20 mouse cellular contexts compared by ENCODE assay signal in genomic region chr4:98504743-98505142, GRCm38 (mm10).
DNase-seq lines count a peak whose midpoint lies in the region; TF ChIP-seq lines count a peak whose summit lies in the region.
"Had no signal": no experiment of that assay in that cellular context is flagged by ENCODE, and none has a peak within 500 bp of the region (broad histone marks: within the 10 kb centered on the region; RNA-seq: fewer than 3 reads in every experiment).

No protein-coding gene starts in this region.

- TF ChIP-seq CTCF in kidney, adult 2 months (conservative IDR thresholded peaks at IDR 0.05; ENCODE audit: insufficient read depth, insufficient read length, low read depth, low read length): no peak

- no peak overlapping the region for H3K4me3 ChIP-seq in kidney, adult 2 months (ENCODE audit: insufficient read depth, low read depth, low read length)
- no peak overlapping the region for H3K4me3 ChIP-seq in ES-E14 (ENCODE audit: insufficient read depth in 1 of 2, low read depth in 1 of 2, low read length in 2 of 2, poor library complexity in 1 of 2, severe bottlenecking in 1 of 2)
- H3K4me3 ChIP-seq: embryonic facial prominence, embryonic 10.5 days; embryonic facial prominence, embryonic 12.5 days; forebrain, embryonic 13.5 days; forebrain, embryonic 15.5 days had no signal

- no peak for TF ChIP-seq POLR2A in kidney, adult 2 months (IDR thresholded peaks at IDR 0.05; ENCODE audit: low read depth, low read length)

- 66% methylated on average over 3 of the region's 3 CpGs for WGBS in kidney, adult 2 months

- no peaks in the 10 kb centered on the region for H3K36me3 ChIP-seq in kidney, adult 2 months (ENCODE audit: control insufficient read depth, insufficient read depth, low read length)
- no peaks in the 10 kb centered on the region for H3K36me3 ChIP-seq in ES-E14 (ENCODE audit: control insufficient read depth, insufficient read depth, low read length, poor library complexity, severe bottlenecking)
- H3K36me3 ChIP-seq: embryonic facial prominence, embryonic 10.5 days; embryonic facial prominence, embryonic 12.5 days; forebrain, embryonic 15.5 days had no signal

- no peak for DNase-seq in kidney, adult 2 months
- no peak for DNase-seq in kidney, adult 9 months
- peak; percentile 28 for DNase-seq in ES-E14 (ENCODE audit: low read depth, low spot score)
- peak; percentile 78 for DNase-seq in ZHBTc4 (ENCODE audit: low read depth, low spot score)
- DNase-seq in Muller cell, postnatal 12 days (ENCODE audit: inconsistent ontology term): no peak
- DNase-seq in urinary bladder, postnatal 4 days (ENCODE audit: low spot score in 2 of 2): no peak
- DNase-seq: adrenal gland, adult 8-10 months; adrenal gland, postnatal 14 days; adrenal gland, postnatal 36 days; cerebellum, adult 11-12 months; cerebellum, adult 2 months; cerebellum, adult 9-10 months; cerebellum, postnatal 10 days; cerebellum, postnatal 25 days; forebrain, postnatal 0 days had no signal

- H3K9ac ChIP-seq in ES-E14 (ENCODE audit: insufficient read depth, low read depth, low read length, poor library complexity, severe bottlenecking): no peak overlapping the region
- H3K9ac ChIP-seq: embryonic facial prominence, embryonic 12.5 days; forebrain, embryonic 13.5 days; forebrain, embryonic 15.5 days; forebrain, postnatal 0 days had no signal

- H3K27ac ChIP-seq in kidney, adult 2 months (ENCODE audit: insufficient read depth, low read depth, low read length): peak overlapping the region; percentile 62
- H3K27ac ChIP-seq in ES-E14 (ENCODE audit: insufficient read depth, low read depth, low read length, poor library complexity, severe bottlenecking): no peak overlapping the region
- H3K27ac ChIP-seq: embryonic facial prominence, embryonic 10.5 days; embryonic facial prominence, embryonic 12.5 days; forebrain, embryonic 13.5 days; forebrain, embryonic 15.5 days had no signal

- no peaks in the 10 kb centered on the region for H3K27me3 ChIP-seq in kidney, adult 2 months (replicated peaks; ENCODE audit: control insufficient read depth, insufficient read depth, low read length)
- H3K27me3 ChIP-seq: embryonic facial prominence, embryonic 12.5 days; forebrain, embryonic 13.5 days; forebrain, embryonic 15.5 days; Patski had no signal

- in situ Hi-C loops in ES-E14 (cut with MboI; ENCODE audit: low sequenced_read_pairs in 2 of 2, unreplicated experiment in 2 of 2): loop anchor here in 1 of 2 experiments (10.0 to 25.0 kb wide), 2 partner anchors 200 to 383 kb away; no protein-coding TSS in a partner anchor

- no peaks in the 10 kb centered on the region for H3K9me3 ChIP-seq in ES-E14 (ENCODE audit: control insufficient read depth, insufficient read depth, low read depth, low read length)
- H3K9me3 ChIP-seq: embryonic facial prominence, embryonic 10.5 days; embryonic facial prominence, embryonic 12.5 days; forebrain, embryonic 13.5 days; forebrain, embryonic 15.5 days had no signal

- H3K4me1 ChIP-seq in kidney, adult 2 months (ENCODE audit: control insufficient read depth, insufficient read depth, low read length): peaks cover 9% of the 10 kb centered on the region
- no peaks in the 10 kb centered on the region for H3K4me1 ChIP-seq in ES-E14 (ENCODE audit: control insufficient read depth in 2 of 2, insufficient read depth in 2 of 2, low read length in 2 of 2, poor library complexity in 1 of 2)
- H3K4me1 ChIP-seq: embryonic facial prominence, embryonic 10.5 days; embryonic facial prominence, embryonic 12.5 days had no signal

TF ChIP-seq in ES-E14, 5 proteins besides CTCF, POLR2A, EP300 and RAD21:
- TF ChIP-seq ZC3H11A (IDR thresholded peaks at IDR 0.05; ENCODE audit: borderline replicate concordance, low read depth, low read length): no peak
- TF ChIP-seq MAFK (IDR thresholded peaks at IDR 0.05; ENCODE audit: insufficient read depth, low read depth, low read length): no peak
- no peak for TF ChIP-seq CHD2 (IDR thresholded peaks at IDR 0.05; ENCODE audit: low read depth, low read length)
- TF ChIP-seq HCFC1 (IDR thresholded peaks at IDR 0.05; ENCODE audit: borderline replicate concordance, insufficient read depth, low read length): no peak
- no peak for TF ChIP-seq ZNF384 (IDR thresholded peaks at IDR 0.05; ENCODE audit: low read depth, low read length)

Comparison
In these comparisons a context has a peak if more than half of its experiments do, and no peak if none do; other contexts are left out.
1. DNase-seq: peak in ES-E14 (single experiment) and ZHBTc4 (single experiment); none in kidney, adult 2 months (single experiment), kidney, adult 9 months (single experiment), Muller cell, postnatal 12 days (single experiment) and urinary bladder, postnatal 4 days (0 of 2).